Mouse (Mus musculus) liver, embryonic 14.5 days (tissue): Measurements from ENCODE around the gene Gal3st1. TPM values are rescaled to one million over a fixed set of nuclear protein-coding genes. Genes with fewer than 3 reads are reported as not detected.

Experiments
- ATAC-seq: fragments of 200-750 bp; cut with Nextera tagmentation; 2 replicates; pipeline ENCODE4 v1.8.0; 2017; ENCODE audit warnings: moderate number of reproducible peaks, mild to moderate bottlenecking, moderate library complexity; ENCODE audit not compliant: insufficient read depth
- DNase-seq, 3 experiments: peaks; one replicate each; pipeline ENCODE4 v3.0.0-alpha.2; 2012 to 2013; ENCODE audit warnings: low read depth in 3 of 3, low spot score in 3 of 3
- H3K27ac ChIP-seq: fragments of 300-500 bp; sonication (generic); 2 replicates; pipeline ENCODE4 v1.5.1; 2014; ENCODE audit warnings: moderate library complexity, mild to moderate bottlenecking, control low read depth, inconsistent platforms
- H3K27me3 ChIP-seq: fragments of 300-500 bp; sonication (generic); 2 replicates; pipeline ENCODE4 v1.6.1; 2014; ENCODE audit warnings: mild to moderate bottlenecking, low read length, moderate library complexity; ENCODE audit not compliant: control insufficient read depth, insufficient read depth
- H3K36me3 ChIP-seq: fragments of 300-500 bp; sonication (generic); replicated peaks from 2 replicates; pipeline ENCODE4 v1.6.1; 2014; ENCODE audit warnings: low read depth; ENCODE audit not compliant: control insufficient read depth, insufficient read depth
- H3K4me1 ChIP-seq, 2 experiments: fragments of 200-500 bp in 1 of 2; fragments of 300-500 bp in 1 of 2; sonication (generic) in 1 of 2; replicated peaks; 2 replicates each; pipeline ENCODE4 v1.6.1; 2012 to 2014; ENCODE audit warnings: antibody characterized with exemption in 1 of 2, inconsistent platforms in 1 of 2, low read length in 1 of 2; ENCODE audit not compliant: control insufficient read depth in 2 of 2, insufficient read depth in 2 of 2
- H3K4me2 ChIP-seq: fragments of 300-500 bp; sonication (generic); 2 replicates; pipeline ENCODE4 v1.6.1; 2014; ENCODE audit warnings: low read depth, mild to moderate bottlenecking, control low read depth, moderate library complexity
- H3K4me3 ChIP-seq, 2 experiments: fragments of 200-500 bp in 1 of 2; fragments of 300-500 bp in 1 of 2; sonication (generic) in 1 of 2; 2 replicates each; pipeline ENCODE4 v1.5.1; 2012 to 2014; ENCODE audit warnings: low read depth in 2 of 2, low read length in 2 of 2, mild to moderate bottlenecking in 2 of 2, control low read depth in 1 of 2, inconsistent platforms in 1 of 2, moderate library complexity in 1 of 2; ENCODE audit not compliant: insufficient read depth in 1 of 2
- H3K9ac ChIP-seq: fragments of 300-500 bp; sonication (generic); replicated peaks from 2 replicates; pipeline ENCODE4 v1.6.1; 2014; ENCODE audit warnings: mild to moderate bottlenecking, control low read depth, moderate library complexity
- H3K9me3 ChIP-seq: fragments of 300-500 bp; sonication (generic); 2 replicates; pipeline ENCODE4 v1.6.1; 2016; ENCODE audit warnings: low read length, mixed read lengths; ENCODE audit not compliant: control insufficient read depth
- CTCF ChIP-seq: IDR thresholded peaks from 2 replicates; pipeline ENCODE4 v1.5.1; 2016; ENCODE audit warnings: antibody characterized with exemption, low read depth, control low read depth
- EP300 ChIP-seq: IDR thresholded peaks from 2 replicates; pipeline ENCODE4 v1.6.1; 2016; ENCODE audit warnings: antibody characterized with exemption, low read depth
- WGBS: fragments of 180-500 bp; shearing (Covaris S2); extraction: QIAGEN DNeasy Blood & Tissue Kit; methylation state at CpG from one replicate; pipeline ENCODE4 v1.1.7; 2014; ENCODE audit not compliant: insufficient replicate concordance; 5-methylcytosine and 5-hydroxymethylcytosine counted together
- polyA plus RNA-seq, 2 experiments: library from polyadenylated mRNA; depleted of rRNA in 1 of 2; stranded (reverse) in 1 of 2; unstranded in 1 of 2; fragments of >200 nt; fragmentation: Nextera tagmentation in 1 of 2; extraction: Ambion mirVana in 1 of 2; gene quantifications; 2 replicates each; pipeline versions ENCODE4 v1.2.1 to v1.2.3; 2012 to 2014

Gal3st1 gene
- polyA plus RNA-seq (2012; rRNA removed): 0.87 and 1.5 TPM in 2 replicates
- polyA plus RNA-seq (2014; fragmentation: Nextera tagmentation; extraction: Ambion mirVana): 0.65 and 1.00 TPM in 2 replicates

DNA sequence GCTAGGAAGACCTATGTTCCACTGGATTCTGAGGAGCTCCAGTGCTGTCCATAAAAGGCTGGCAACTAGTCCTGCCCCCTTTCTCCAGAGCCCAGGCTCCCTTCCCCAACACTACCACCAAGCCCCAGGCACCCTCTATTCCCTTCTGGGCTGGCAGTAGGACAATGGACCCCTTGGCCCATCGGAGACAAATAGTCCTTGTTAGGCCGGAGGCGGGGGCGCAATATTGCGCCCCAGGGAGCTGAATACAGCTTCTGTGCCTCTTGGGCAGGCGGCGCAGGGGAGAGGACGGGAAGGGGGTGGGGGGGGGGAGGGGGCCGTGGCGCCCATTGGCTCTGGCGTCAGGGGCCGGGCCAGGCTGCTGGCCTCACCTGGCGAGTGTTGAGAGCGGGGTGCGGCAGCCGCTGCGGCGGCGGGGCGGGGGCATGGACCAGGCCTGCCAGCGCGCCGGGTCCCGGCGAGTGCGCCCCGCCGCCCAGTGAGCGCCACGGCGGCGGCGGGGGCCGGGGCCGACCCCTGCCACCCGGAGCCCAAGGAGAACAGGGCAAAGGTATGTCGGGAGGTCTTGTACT is at the start of gene Gal3st1:
Gene Gal3st1, plus strand, starts transcription at position 346 of the 572 bp plus-strand sequence.
- Histone ChIP-seq H3K9ac (no peak within 1 kb of the TSS), H3K36me3 (peaks cover 9% of the 10 kb centered on the region), H3K4me3 (peak within 1 kb of the TSS; percentile 37 to 57), H3K9me3 (no peaks in the 10 kb centered on the region), H3K27me3 (peaks cover 20% of the 10 kb centered on the region), H3K4me2 (peak within 1 kb of the TSS; percentile 37), H3K27ac (no peak within 1 kb of the TSS), H3K4me1 (peaks cover 0 to 3% of the 10 kb centered on the region in 2 experiments; a peak in 1 of 4 replicates)
- WGBS: 4% methylated on average over 35 of the region's 37 CpGs
- ATAC-seq (peak; percentile 62; the same call in 1 of the 2 replicates), DNase-seq (no peak)
- no peak for TF ChIP-seq EP300
- TF ChIP-seq CTCF: no peak

GRCm38 (mm10) chr11:3933756-3934285 is 49.6 kb upstream of the Gal3st1 start:
- TF ChIP-seq EP300 (no peak), CTCF (no peak)
- no peak for ATAC-seq
- H3K36me3 ChIP-seq: no peaks in the 10 kb centered on the region
- no peak overlapping the region for H3K4me2 ChIP-seq
- 70% methylated on average over 9 of the region's 9 CpGs for WGBS
- H3K27ac ChIP-seq: no peak overlapping the region
- H3K9me3 ChIP-seq: no peaks in the 10 kb centered on the region
- H3K27me3 ChIP-seq: no peaks in the 10 kb centered on the region
- no peak overlapping the region for H3K9ac ChIP-seq
- H3K4me1 ChIP-seq: no peaks in the 10 kb centered on the region
- no peak overlapping the region for H3K4me3 ChIP-seq
- no peak for DNase-seq

DNA sequence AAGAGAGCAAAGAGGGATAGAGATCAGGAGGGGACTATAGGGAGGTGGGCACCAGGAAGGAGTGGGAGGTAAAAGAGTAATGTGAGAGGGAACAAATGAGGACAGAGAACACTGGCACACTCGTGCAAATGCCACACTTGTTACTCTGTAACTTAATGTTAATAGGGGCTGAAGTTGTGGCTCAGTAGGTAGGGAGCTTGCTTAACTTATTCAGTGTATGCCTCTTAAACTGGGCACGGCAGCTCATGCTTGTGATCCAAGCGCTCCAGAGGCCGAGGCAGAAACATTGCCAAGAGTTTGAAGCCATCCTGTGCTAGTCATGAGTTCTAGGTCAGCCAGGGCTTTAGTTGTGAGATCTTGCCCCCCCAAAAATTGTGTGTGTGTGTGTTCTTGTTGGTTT is 48.3 kb upstream of the Gal3st1 start:
- no peak for TF ChIP-seq CTCF
- TF ChIP-seq EP300: no peak
- H3K27ac ChIP-seq: no peak overlapping the region
- no peaks in the 10 kb centered on the region for H3K4me1 ChIP-seq
- WGBS: 60% methylated on average over 4 of the region's 4 CpGs
- no peaks in the 10 kb centered on the region for H3K27me3 ChIP-seq
- ATAC-seq (no peak), DNase-seq (no peak)
- no peaks in the 10 kb centered on the region for H3K36me3 ChIP-seq
- H3K9ac ChIP-seq: no peak overlapping the region
- no peak overlapping the region for H3K4me2 ChIP-seq
- no peaks in the 10 kb centered on the region for H3K9me3 ChIP-seq
- H3K4me3 ChIP-seq: no peak overlapping the region

DNA sequence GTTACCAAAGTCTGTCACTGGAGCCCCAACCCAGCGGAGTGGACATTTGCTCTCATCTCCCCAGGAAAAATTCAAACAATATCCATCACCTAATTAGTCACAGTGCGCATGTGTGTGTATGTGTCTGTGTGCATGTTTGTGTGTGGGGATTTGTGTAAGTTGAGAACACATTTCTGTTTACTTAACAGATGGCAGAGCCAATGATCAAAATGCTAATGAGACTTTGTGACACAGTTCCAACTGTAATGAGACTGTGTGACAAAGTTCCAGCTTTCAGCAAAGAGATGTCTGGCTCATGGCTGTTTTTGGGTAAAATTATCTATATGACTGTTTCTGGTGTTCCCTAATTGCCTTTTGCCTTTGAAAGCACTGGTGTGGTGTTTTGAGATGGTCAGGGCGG is 47.1 kb upstream of the Gal3st1 start:
- no peaks in the 10 kb centered on the region for H3K36me3 ChIP-seq
- no peak overlapping the region for H3K9ac ChIP-seq
- H3K9me3 ChIP-seq: no peaks in the 10 kb centered on the region
- H3K4me1 ChIP-seq: no peaks in the 10 kb centered on the region
- ATAC-seq: no peak
- TF ChIP-seq EP300 (no peak), CTCF (no peak)
- 55% methylated on average over 3 of the region's 3 CpGs for WGBS
- H3K27ac ChIP-seq: no peak overlapping the region
- no peak overlapping the region for H3K4me2 ChIP-seq
- no peaks in the 10 kb centered on the region for H3K27me3 ChIP-seq
- no peak overlapping the region for H3K4me3 ChIP-seq
- DNase-seq: no peak

DNA sequence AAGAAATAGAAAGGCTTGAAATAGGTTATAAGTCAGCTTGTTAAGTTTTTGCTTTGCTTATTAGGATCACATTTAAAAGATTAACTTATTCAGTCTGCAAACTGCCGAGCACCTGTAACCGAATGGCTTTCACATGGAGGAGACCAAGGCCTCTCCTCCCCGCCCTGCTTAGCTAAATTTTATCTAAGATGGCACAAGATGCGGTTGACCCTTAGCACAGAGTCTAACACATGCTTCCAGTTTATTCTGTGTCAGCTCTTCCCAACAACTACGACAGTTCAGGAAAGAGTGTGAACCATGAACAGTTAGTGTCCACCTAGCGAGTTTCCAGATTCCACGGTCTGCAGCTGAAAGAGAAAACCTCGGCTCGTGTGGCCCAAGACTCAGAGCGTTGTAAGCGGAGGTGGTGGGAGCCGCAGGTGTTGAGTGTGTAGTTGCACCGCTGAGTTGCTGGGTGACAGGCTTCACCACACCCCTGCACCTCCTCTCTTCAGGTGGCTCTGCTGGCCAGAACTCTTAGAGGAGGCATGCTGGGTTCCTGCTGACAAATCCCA is 46.0 kb upstream of the Gal3st1 start:
- H3K4me3 ChIP-seq: no peak overlapping the region
- no peaks in the 10 kb centered on the region for H3K4me1 ChIP-seq
- H3K36me3 ChIP-seq: no peaks in the 10 kb centered on the region
- no peaks in the 10 kb centered on the region for H3K27me3 ChIP-seq
- H3K9me3 ChIP-seq: no peaks in the 10 kb centered on the region
- no peak overlapping the region for H3K9ac ChIP-seq
- no peak overlapping the region for H3K27ac ChIP-seq
- H3K4me2 ChIP-seq: no peak overlapping the region
- WGBS: 68% methylated on average over 13 of the region's 13 CpGs
- ATAC-seq (no peak), DNase-seq (no peak)
- TF ChIP-seq CTCF (no peak), EP300 (no peak)
